Mouse (Mus musculus): ENCODE results near the gene Sp2.

Gene Sp2

DNA sequence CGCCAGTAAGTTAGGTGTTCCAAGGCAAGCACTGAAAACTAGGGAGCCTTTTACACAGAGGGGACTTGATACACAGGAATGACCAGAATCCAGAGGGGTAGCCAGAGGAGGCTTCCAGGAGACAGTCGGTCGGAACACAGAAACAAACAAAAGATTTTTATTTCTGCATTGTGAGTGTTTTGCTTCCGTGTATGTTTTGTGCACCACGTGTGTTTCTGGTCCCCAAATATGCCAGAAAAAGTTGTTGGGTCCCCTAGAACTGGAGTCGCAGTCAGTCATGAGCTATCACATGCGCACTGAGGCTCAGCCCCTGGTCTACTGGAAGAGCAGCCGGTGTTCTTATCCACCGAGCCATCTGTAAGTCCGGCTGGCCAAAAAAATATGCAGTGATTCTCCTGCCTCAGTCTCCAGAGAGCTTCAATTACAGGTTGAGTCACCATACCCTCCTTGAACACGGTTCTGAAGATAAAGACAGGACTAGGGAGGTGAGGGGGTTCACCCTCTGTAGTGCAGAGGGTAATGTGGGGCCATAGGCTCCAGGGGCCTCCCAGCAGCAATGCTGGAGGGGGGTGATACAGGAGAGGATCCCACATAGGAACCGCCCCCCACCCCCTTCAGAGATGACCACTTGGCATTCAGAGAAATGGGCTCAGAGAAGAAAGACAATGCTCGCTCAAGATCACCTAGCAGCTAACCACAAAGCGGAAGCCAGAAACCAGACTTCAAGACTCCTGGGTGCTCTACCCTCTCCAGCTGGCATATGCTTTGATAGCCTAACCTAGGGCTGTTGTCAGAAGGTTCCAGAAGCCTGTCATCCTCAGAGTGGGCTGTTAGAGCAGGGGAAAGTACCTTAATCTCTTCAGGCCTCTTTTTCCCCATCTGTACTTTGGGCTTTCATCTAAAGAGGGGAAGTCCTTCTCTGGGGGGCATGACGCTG, 13.3 kb upstream of the Sp2 start:
- no peak for DNase-seq (ENCODE audit: low read depth, low spot score)

DNA sequence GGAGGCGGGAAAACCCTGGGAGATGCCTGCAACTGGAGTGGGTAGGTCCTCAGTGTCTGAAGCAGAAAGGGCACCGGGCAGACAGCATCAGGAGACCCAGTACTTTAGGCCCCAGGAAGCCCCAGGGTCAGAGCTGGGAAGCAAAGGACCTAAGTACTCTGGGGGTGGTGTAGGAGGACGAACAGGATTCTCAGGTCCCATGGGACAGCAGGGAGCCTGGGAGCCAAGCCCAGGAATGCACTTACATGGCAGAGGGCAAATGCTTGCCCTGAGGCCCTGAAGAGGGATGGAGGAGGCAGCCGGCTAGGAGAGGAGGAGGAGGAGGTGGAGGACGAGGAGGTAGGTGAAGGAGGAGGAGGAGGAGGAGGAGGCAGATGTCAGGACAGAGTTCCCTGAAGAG, 12.3 kb upstream of the Sp2 start:
- no peak for DNase-seq (ENCODE audit: low read depth, low spot score)

DNA sequence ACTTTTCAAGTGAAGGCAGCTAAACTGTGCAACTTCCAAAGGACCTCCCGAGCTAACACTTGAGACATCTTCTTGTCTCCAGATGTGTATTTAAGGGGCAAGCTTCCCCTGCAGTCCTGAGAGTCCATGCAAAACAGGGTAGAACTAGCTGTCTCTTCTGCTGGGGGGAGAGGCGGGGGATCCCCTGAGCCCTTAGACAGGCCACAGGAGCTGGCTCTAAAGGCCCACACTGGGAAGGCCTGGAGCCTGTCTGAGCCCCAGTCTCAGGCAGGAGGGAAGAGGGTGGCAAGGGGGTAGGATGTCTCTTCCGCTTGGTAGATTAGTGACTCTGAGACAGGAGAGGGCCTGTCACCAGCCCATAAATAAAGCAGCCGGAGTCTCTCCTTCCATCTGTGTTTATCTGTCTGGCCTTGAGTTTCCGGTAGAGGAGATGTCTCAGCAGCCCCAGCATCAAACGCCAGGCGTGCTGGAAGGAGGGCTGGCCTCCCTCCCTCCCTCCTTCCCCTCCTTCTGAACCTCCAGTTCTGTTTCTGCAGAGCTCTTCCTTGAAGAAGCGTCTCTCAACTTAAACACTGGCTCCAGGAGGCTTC, 10.1 kb upstream of the Sp2 start:
- peak; percentile 70 for DNase-seq (ENCODE audit: low read depth, low spot score)

- DNase-seq (ENCODE audit: low read depth, low spot score), result no peak
These were observed 8.7 kb upstream of the Sp2 start for GRCm38 (mm10) chr11:96991501-96991900.

- no peak for DNase-seq (ENCODE audit: low read depth, low spot score)
These were observed 5.3 kb upstream of the Sp2 start for GRCm38 (mm10) chr11:96987873-96988655.

DNA sequence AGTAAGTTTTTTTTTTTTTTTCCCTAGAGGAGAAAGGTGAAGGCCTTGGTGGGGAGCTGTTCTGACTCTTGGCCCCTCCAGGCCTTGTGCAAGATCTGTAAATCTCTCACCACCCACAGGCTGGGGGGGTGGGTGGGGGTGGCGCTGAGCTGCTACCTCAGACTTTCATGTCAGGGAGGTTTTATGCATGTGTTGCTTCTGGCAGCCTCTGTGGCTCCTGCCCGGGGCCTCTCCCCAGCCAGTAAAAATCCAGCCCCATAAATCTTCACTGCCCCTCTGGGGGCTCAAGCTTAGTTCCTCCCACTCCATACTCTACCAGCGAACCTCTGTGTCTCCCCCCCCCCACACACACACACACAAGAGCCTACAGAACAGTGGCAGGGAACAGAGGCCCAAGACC, 3.7 kb upstream of the Sp2 start:
- no peak for DNase-seq (ENCODE audit: low read depth, low spot score)

DNA sequence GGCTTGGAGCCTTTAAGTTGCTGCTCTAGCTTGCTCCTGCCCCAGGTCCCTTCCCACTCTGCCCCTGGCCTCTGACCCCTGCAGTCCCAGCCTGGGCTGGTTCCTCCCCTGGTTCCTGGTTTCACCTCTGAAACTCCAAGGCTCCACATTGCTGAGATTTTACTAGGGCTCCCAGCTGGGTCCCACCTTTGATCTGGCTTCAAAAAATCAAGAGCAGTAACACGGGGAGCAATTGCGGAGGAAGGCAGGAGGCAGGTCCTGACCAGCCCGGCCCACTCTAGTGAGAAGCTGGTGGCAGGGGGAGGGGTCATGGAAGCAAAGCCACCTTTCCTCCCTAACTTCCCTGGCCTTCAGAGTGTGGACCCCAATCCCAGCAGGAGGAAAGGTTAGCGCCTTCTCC, 2.1 kb upstream of the Sp2 start:
- DNase-seq (ENCODE audit: low read depth, low spot score), result no peak

DNA sequence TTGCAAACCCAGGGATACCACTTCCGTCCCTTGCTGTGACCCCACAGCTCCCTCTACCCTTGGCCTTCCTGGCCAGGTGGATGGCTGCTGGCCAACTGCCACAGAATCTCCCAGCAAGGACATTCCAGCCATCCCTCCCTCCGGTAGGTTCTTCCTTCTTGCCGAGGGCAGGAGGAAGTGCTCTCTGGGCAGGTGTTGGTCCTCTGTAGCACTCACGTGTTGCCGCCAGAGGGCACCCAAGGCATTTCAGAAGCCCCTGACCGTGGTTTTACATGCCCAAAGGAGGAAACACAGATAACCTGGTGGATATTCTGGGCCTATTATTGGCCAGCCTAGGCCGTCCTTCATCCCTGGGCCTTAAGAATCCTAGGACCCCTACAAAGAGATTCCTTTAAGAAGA, 404 bp downstream of the Sp2 start:
- peak; percentile 85 for DNase-seq (ENCODE audit: low read depth, low spot score)

DNA sequence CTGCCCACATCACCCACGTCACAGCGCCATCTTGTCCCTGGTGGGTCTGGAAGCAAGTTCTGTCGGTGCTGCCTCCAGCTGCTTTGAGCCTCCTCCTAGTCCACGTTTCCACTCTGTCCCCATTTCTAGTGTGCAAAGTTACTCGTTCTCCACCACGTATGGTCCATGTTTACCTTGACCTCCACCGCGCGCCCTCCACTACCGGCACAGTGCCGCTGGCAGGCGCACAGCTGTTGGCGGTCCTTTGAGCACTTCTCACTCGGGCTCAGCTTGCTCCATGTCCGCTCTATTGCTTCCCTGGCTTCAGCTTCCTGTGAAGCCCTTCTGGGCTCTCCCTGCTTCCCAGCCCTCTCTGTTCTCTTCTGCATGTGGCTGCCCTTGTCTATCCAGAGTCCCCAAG, 1.3 kb downstream of the Sp2 start:
- DNase-seq (ENCODE audit: low read depth, low spot score), result no peak

DNA sequence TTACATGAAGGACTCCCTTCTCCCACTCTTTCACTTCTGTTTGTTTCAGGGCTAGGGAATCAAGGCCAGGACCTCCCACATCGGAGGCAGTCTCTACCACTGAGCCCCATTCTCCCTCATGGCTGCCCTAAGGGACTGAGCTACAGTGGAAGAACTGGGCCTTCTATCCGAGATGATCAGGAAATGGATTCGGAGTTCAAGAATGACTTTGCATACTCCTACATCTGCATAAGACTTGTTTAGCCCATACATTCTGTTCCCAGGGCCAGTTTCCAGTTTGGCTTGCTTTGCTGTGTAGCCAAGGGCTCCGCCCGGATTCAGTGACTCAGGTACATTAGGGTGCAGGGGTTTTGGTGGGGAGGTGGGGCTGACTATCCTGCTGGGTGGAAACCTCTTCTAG, 2.7 kb downstream of the Sp2 start:
- no peak for DNase-seq (ENCODE audit: low read depth, low spot score)

DNA sequence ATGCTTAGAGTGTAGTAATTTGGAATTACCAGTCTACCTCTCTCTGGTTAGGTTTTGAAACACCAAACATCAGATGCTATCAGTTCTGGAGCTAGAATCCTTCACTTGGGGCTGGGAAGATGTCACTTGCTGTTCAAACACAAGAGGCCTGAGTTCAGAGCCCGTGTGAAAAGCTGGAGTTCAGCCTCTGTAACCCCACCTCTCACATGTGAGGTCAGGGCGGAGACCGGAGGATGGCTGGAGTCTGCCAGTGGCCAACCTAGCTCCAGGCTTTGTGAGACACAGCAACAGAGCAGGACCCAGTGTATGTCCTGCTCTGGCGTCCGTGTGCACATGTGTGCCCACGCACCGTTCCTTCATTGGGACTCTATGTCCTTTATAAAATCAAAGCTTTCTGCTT, 3.4 kb downstream of the Sp2 start:
- no peak for DNase-seq (ENCODE audit: low read depth, low spot score)

- no peak for DNase-seq (ENCODE audit: low read depth, low spot score)
These were observed 4.1 kb downstream of the Sp2 start for GRCm38 (mm10) chr11:96978401-96979246.

DNA sequence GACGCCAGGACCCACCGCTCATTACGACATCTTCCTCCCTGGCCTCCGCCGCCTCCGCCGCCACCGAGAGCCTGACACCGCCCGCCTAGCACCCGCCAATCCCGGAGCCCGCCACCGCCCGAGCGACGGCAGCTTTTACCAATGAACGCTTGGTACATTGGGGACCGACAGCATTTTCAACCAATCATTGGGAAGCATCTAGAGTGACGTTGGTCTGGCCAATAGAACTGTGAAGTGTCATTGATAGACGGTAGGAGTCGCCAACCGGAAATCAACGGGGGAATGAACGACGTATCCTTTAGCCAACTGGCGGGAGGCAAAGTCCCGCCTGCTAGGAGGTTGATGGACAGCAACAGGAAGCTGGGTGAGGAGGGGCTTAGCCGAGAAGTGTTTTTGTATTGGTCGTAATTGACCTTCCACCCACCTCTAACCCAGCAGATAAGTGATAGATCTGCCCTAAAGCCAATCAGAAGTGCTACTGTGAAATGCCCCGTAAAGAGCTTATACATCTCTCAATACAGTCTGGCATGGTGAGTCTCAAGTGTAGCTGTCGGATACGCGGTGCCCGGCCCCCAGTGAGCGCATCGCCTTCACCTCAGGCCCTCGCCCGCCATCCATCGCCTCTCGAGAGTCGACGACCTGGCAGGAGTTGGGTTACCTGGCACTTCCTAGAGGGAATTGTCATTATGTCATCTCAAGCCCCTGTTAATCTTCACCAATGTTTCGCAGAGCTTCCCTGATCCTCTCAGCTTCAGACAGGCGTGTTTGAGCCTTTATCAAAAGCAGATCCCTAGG, 5.0 kb downstream of the Sp2 start:
- peak; percentile 100 for DNase-seq (ENCODE audit: low read depth, low spot score)

- DNase-seq (ENCODE audit: low read depth, low spot score), result peak; percentile 84
These were observed 5.7 kb downstream of the Sp2 start for GRCm38 (mm10) chr11:96976911-96977591.

- no peak for DNase-seq (ENCODE audit: low read depth, low spot score)
These were observed 6.4 kb downstream of the Sp2 start for GRCm38 (mm10) chr11:96976379-96976687.

DNA sequence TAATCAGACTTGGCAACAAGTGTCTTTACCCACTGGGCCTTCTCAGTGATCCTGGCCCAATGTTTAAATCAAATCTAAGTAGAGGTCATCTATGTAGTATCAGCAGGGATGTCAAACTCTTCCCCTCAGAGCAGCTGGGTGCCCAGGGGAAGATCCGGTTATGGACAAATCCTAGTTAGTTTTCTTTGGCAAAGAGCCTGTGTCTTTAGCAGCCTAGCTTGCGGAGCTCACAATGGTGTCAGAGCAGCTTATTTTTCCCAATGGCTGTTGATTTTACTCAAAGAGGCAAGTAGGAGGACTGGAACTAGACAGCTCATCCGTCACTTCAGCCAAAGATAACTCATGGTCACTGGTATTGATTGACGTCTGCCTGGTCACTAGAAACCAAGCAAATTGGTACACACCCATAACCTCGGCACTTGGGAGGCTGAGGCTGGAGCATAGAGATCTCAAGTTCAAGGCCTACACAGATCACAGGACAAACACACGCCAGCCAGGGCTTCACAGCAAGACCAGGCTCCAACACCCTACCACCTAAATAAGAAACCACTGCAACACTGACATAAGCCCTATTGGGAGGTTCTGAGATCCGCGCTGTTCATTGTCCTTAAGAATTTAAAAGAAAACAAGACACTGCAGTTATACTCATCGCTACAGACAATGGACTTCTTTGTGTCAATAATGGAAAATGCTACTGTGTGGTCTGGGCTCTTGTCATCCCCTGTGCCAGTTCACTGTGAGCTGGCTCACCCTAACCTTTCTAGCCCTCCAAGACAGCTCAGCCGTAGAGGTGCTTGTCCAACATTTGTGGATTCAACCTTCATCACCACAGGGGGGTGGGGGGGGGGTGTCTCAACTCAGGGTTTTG, 7.0 kb downstream of the Sp2 start:
- no peak for DNase-seq (ENCODE audit: low read depth, low spot score)

- DNase-seq (ENCODE audit: low read depth, low spot score), result no peak
These were observed 7.9 kb downstream of the Sp2 start for GRCm38 (mm10) chr11:96974813-96975212.

DNA sequence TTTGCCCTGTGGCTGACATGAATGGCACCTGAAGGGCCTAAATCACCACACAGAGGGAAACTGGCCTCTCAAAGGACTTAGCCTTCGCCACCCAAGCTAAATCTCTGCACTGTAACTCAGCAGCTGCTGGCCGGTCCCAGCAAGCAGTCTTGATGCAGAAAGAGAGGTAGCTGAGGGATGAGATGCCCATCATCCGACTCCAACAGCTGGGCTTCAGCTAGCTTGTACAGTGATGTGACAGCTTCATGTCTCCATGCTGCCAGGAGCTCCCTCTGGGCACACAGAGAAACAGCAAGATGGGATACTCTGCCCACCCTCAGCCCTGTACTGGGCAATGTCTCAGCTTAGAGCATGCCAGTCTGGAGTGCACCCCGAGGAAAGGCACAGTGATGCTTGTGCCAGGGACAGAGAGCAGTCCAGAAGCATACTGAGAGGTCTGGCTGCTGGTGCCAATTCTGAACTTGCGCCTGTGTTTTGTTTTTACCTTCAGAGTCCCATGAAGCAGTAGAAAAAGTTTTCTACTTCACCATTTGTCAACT, 9.3 kb downstream of the Sp2 start:
- DNase-seq (ENCODE audit: low read depth, low spot score), result no peak

GRCm38 (mm10) chr11:96972906-96973305, 9.9 kb downstream of the Sp2 start:
- no peak for DNase-seq (ENCODE audit: low read depth, low spot score)
